Mouse (Mus musculus): ENCODE results near the gene Cd22.

Cd22 gene

GRCm38 (mm10) chr7:30821532-30821931, 58.6 kb downstream of the Cd22 start:
- in situ Hi-C loops (cut with MboI; ENCODE audit: low sequenced_read_pairs): no loop called here

DNA sequence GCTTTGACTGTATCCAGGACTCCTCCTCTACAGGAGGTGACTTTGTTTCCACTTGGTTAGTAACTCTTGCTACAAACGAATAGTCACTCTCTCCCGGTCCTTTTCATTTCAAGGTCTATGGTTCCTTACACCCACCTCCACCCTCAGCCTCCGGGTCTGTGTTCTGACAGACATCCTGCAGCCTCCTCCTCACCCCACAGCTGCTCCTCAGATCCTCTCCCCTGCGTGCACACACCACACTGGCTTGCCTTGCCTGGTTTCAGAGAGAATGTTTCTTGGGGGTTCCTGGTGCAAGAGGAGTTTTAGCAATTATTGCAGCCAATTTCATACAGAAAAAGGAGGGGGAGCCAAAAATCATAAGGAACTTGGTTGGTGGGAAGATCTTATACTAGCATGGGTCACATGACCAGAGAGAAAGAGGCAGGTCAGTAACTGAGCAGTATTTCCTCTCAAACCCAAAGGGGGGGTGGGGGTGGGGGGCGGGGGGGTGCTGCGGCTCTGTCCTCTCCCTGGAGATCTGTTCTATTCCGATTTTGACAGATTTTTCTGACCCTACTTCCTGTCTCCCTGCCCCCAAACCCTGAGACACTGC, 59.2 kb downstream of the Cd22 start:
- in situ Hi-C loops (cut with MboI; ENCODE audit: low sequenced_read_pairs): no loop called here

DNA sequence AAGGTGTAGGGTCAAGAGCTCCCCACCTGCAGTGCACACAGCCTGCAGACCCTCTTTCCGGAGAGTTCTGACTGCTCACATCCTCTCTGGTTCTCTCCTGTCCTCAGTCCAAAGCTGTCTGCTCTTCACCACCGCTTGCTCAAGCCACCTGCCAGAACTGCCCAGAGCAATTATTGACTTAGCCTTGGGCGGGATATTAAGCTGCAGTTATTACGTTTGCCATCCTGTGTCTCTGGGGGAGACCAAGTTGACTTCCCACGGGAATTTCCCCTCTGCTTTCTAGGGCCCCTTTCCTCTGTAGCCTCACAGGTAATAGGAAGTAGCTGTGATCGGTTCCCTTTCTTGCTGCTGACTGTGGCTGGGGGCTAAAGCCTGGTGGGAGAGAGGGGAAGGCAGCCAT, 60.0 kb downstream of the Cd22 start:
- in situ Hi-C loops (cut with MboI; ENCODE audit: low sequenced_read_pairs): no loop called here

Data from CH12F3 (cell line).